Mouse (Mus musculus) hindbrain, embryonic 11.5 days (tissue): Measurements from ENCODE around the gene Setd5. TPM values are rescaled to one million over a fixed set of nuclear protein-coding genes. Genes with fewer than 3 reads are reported as not detected.
A peak's percentile ranks its signal among the peaks of the same experiment; 100 is the strongest.

Experiments used
- ATAC-seq: fragments of 200-750 bp; cut with Nextera tagmentation; 2 replicates; pipeline ENCODE4 v1.8.0; 2017; ENCODE audit warnings: mild to moderate bottlenecking, moderate TSS enrichment, moderate library complexity; ENCODE audit not compliant: low FRiP score
- DNase-seq: peaks from one replicate; pipeline ENCODE4 v3.0.0-alpha.2; 2015; ENCODE audit warnings: low spot score
- H3K27ac ChIP-seq: fragments of 300-500 bp; sonication (generic); 2 replicates; pipeline ENCODE4 v1.5.1; 2014; ENCODE audit warnings: mild to moderate bottlenecking, low read depth, low read length
- H3K27me3 ChIP-seq: fragments of 300-500 bp; sonication (generic); 2 replicates; pipeline ENCODE4 v1.6.1; 2014; ENCODE audit warnings: mild to moderate bottlenecking, low read length, moderate library complexity, mixed read lengths; ENCODE audit not compliant: control insufficient read depth, insufficient read depth
- H3K36me3 ChIP-seq: fragments of 300-500 bp; sonication (generic); 2 replicates; pipeline ENCODE4 v1.6.1; 2014; ENCODE audit warnings: mild to moderate bottlenecking, low read length, moderate library complexity, mixed read lengths; ENCODE audit not compliant: control insufficient read depth, insufficient read depth
- H3K4me1 ChIP-seq: fragments of 300-500 bp; sonication (generic); replicated peaks from 2 replicates; pipeline ENCODE4 v1.6.1; 2014; ENCODE audit warnings: low read length, mixed read lengths; ENCODE audit not compliant: control insufficient read depth, insufficient read depth
- H3K4me2 ChIP-seq: fragments of 300-500 bp; sonication (generic); replicated peaks from 2 replicates; pipeline ENCODE4 v1.6.1; 2014; ENCODE audit warnings: mild to moderate bottlenecking, low read depth, low read length
- H3K4me3 ChIP-seq: fragments of 300-500 bp; sonication (generic); 2 replicates; pipeline ENCODE4 v1.5.1; 2014; ENCODE audit warnings: low read depth, low read length
- H3K9ac ChIP-seq: fragments of 300-500 bp; sonication (generic); 2 replicates; pipeline ENCODE4 v1.6.1; 2014; ENCODE audit warnings: low read depth, low read length
- H3K9me3 ChIP-seq: fragments of 300-500 bp; sonication (generic); 2 replicates; pipeline ENCODE4 v1.6.1; 2016; ENCODE audit warnings: low read length; ENCODE audit not compliant: control insufficient read depth
- WGBS: fragments of 180-500 bp; shearing (Covaris S2); extraction: QIAGEN DNeasy Blood & Tissue Kit; methylation state at CpG from one replicate; pipeline ENCODE4 v1.1.7; 2014; 5-methylcytosine and 5-hydroxymethylcytosine counted together
- polyA plus RNA-seq: library from polyadenylated mRNA; unstranded; fragments of >200 nt; fragmentation: Nextera tagmentation; extraction: Ambion mirVana; gene quantifications from 2 replicates; pipeline ENCODE4 v1.2.1, GENCODE M21; 2014

The Setd5 gene
- polyA plus RNA-seq, 1 experiment from 2014 or later, result 91.1 TPM

DNA sequence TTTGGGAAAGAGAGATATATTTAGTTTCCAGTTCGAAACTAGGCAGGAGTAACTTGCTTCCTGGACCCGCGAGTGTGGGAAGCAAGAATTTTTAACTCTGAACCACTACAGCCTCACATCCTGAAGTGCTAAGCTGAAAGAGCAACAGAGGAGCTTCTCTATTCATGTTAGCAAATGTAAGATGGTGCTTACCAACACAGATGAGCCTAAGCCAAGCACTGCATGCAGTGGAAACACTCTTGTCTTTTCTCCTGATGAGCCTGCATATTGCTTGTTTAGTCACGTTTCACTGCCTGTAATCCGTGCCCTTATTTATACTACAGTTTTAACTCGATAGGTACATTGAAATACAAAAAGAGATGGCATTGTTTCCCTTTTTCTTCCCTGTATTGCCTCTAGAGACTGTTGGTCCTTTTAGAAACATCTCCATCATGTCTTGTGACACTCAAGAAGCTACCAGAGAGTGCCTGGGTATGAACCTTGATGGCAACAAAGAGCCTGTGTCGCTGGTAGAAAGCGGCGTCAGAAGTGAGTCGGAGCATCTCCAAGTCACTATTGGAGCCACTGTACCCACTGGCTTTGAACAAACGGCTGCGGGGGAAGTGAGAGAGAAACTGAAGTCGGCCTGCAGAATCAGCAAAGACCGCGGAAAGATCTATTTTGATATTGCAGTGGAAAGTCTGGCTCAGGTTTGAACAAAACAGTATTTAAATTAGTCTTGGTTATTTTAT is 30.0 kb upstream of the Setd5 start:
- no peak overlapping the region for H3K27ac ChIP-seq
- ATAC-seq (no peak), DNase-seq (no peak)
- H3K36me3 ChIP-seq, result no peaks in the 10 kb centered on the region
- 68% methylated on average over 15 of the region's 15 CpGs for WGBS
- no peaks in the 10 kb centered on the region for H3K27me3 ChIP-seq
- H3K9ac ChIP-seq, result peak overlapping the region; percentile 72
- peaks cover 5% of the 10 kb centered on the region; the same call in 1 of the 2 replicates for H3K4me1 ChIP-seq
- H3K4me2 ChIP-seq, result peak overlapping the region; percentile 84
- H3K9me3 ChIP-seq, result no peaks in the 10 kb centered on the region
- H3K4me3 ChIP-seq, result peak overlapping the region; percentile 77

- no peak overlapping the region for H3K4me2 ChIP-seq
- DNase-seq, result no peak
- no peak overlapping the region for H3K27ac ChIP-seq
- peaks cover 5% of the 10 kb centered on the region; the same call in 1 of the 2 replicates for H3K4me1 ChIP-seq
- no peak for ATAC-seq
- no peaks in the 10 kb centered on the region for H3K9me3 ChIP-seq
- no peak overlapping the region for H3K4me3 ChIP-seq
- H3K36me3 ChIP-seq, result no peaks in the 10 kb centered on the region
- 98% methylated on average over 2 of the region's 2 CpGs for WGBS
- H3K27me3 ChIP-seq, result no peaks in the 10 kb centered on the region
- H3K9ac ChIP-seq, result no peak overlapping the region
These were observed 28.8 kb upstream of the Setd5 start for GRCm38 (mm10) chr6:113048371-113048770.

GRCm38 (mm10) chr6:113049159-113049558 is 28.0 kb upstream of the Setd5 start:
- 92% methylated on average over 3 of the region's 3 CpGs for WGBS
- ATAC-seq (no peak), DNase-seq (no peak)
- H3K9ac ChIP-seq, result no peak overlapping the region
- H3K27me3 ChIP-seq, result no peaks in the 10 kb centered on the region
- H3K4me3 ChIP-seq, result no peak overlapping the region
- peaks cover 5% of the 10 kb centered on the region; the same call in 1 of the 2 replicates for H3K4me1 ChIP-seq
- no peaks in the 10 kb centered on the region for H3K9me3 ChIP-seq
- no peaks in the 10 kb centered on the region for H3K36me3 ChIP-seq
- H3K27ac ChIP-seq, result no peak overlapping the region
- H3K4me2 ChIP-seq, result no peak overlapping the region

DNA sequence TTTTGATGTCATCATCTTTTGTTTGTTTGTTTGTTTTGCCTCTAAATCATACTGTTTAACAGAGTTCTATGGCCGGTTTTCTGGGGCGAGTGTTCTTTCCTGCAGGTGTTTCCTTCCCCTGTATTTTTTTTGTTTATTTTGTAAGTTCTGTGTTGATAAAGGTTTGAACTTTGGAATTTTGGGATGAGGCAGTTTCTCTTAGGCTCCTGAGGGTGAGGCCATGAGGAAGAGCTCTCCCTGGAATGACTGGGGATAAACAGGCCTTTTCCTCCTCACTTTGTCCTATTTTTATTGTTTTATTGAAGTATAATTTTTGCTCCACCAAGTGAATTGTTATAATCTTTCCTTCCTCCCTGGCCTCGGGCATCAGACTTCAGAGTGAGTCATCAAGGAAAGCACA is 24.2 kb upstream of the Setd5 start:
- no peak overlapping the region for H3K4me2 ChIP-seq
- no peaks in the 10 kb centered on the region for H3K36me3 ChIP-seq
- no peaks in the 10 kb centered on the region for H3K4me1 ChIP-seq
- WGBS, result 84% methylated on average over 3 of the region's 3 CpGs
- no peak overlapping the region for H3K9ac ChIP-seq
- H3K9me3 ChIP-seq, result no peaks in the 10 kb centered on the region
- DNase-seq, result no peak
- H3K4me3 ChIP-seq, result no peak overlapping the region
- ATAC-seq, result no peak
- no peak overlapping the region for H3K27ac ChIP-seq
- H3K27me3 ChIP-seq, result no peaks in the 10 kb centered on the region

DNA sequence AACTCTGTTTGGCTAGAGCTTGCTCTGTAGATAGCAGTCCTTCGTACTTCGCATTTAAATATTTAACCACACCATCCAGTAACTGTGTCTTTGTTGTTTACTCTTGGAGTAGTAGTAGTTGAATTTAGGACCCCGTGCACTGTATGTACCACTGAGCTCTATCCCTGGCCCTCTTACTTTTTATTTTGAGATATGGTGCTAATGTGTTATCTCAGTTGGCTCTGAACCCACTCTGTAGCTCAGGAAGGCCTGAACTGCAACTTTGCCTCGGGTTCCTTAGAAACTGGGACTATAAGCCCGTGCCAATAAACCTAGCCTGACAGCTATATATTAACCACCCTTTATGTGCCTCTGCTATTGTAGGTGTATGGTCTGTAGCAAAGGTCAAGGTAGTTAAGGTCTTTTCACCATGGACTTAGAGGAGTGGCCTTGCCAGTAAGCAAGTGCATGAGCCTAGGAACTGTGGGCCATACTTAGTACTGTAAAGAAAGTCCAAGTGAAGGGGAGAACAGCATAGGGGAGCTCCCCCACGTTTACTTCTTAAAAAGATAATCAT is 22.5 kb upstream of the Setd5 start:
- WGBS, result 91% methylated on average over 6 of the region's 6 CpGs
- no peak overlapping the region for H3K4me2 ChIP-seq
- no peaks in the 10 kb centered on the region for H3K36me3 ChIP-seq
- H3K27me3 ChIP-seq, result no peaks in the 10 kb centered on the region
- H3K4me1 ChIP-seq, result no peaks in the 10 kb centered on the region
- no peak overlapping the region for H3K27ac ChIP-seq
- no peak overlapping the region for H3K9ac ChIP-seq
- DNase-seq (no peak), ATAC-seq (no peak)
- no peaks in the 10 kb centered on the region for H3K9me3 ChIP-seq
- no peak overlapping the region for H3K4me3 ChIP-seq

DNA sequence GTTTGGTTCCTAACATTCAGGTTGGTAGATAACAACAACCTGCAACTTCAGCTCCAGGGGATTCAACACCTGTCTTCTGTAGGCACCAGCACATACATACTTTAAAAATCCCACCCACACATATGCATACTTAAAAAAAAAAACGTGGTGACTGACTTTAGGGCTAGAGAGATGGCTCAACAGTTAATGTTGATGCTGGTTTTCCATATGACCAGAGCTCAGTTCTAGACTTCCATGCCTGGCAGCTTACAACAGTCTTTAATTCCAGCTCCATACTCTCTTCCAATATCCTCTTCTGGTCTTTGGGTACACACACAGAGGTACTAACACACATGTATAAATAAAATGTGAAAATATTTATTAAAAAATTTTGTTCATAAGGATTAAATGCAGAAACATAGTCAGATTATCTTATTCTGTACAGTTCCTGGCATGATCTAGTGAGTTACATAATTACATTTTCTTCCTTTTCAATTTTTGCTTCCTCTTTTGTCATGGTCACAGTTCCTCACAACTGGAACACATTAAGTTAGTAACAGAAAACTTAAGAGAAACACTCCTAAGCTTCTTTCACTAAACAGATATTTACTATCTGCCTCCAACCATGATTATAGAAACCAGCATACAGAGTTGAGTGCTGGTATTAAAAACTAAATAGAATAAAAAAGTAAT is 16.1 kb upstream of the Setd5 start:
- H3K9me3 ChIP-seq, result no peaks in the 10 kb centered on the region
- no peaks in the 10 kb centered on the region for H3K27me3 ChIP-seq
- ATAC-seq, result no peak
- WGBS, result 81% methylated on average over 1 of the region's 1 CpGs
- H3K4me2 ChIP-seq, result no peak overlapping the region
- no peak overlapping the region for H3K27ac ChIP-seq
- no peak overlapping the region for H3K4me3 ChIP-seq
- DNase-seq, result no peak
- H3K4me1 ChIP-seq, result no peaks in the 10 kb centered on the region
- H3K36me3 ChIP-seq, result peaks cover 5% of the 10 kb centered on the region; the same call in 1 of the 2 replicates
- H3K9ac ChIP-seq, result no peak overlapping the region

DNA sequence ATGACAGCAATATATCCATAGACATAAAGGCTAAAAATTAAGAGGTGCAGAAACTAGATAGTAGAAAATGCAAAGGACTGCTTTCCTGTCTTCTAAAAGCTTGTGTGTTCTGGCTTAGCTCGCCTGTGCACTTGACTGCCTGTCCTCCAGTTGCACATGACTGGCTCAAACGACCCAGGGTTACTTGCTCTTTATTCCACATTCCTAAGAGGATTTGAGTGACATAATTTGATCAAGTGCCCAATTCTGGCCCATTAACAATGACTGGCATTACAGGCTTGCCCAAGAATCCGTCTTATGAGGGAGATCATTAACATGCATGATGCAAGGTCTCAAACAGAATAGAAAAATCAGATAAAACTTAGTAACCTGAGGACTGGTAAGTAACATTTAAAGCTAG is 14.9 kb upstream of the Setd5 start:
- ATAC-seq (no peak), DNase-seq (no peak)
- Histone ChIP-seq H3K9ac (no peak overlapping the region), H3K9me3 (no peaks in the 10 kb centered on the region), H3K27ac (no peak overlapping the region), H3K4me1 (no peaks in the 10 kb centered on the region), H3K36me3 (peaks cover 5% of the 10 kb centered on the region; the same call in 1 of the 2 replicates), H3K4me2 (no peak overlapping the region), H3K27me3 (no peaks in the 10 kb centered on the region), H3K4me3 (no peak overlapping the region)
- 80% methylated on average over 3 of the region's 3 CpGs for WGBS

- no peak overlapping the region for H3K9ac ChIP-seq
- H3K36me3 ChIP-seq, result peaks cover 5% of the 10 kb centered on the region; the same call in 1 of the 2 replicates
- no peak overlapping the region for H3K27ac ChIP-seq
- WGBS, result 90% methylated on average over 10 of the region's 10 CpGs
- DNase-seq (no peak), ATAC-seq (no peak)
- no peaks in the 10 kb centered on the region for H3K9me3 ChIP-seq
- no peak overlapping the region for H3K4me3 ChIP-seq
- H3K27me3 ChIP-seq, result no peaks in the 10 kb centered on the region
- no peak overlapping the region for H3K4me2 ChIP-seq
- no peaks in the 10 kb centered on the region for H3K4me1 ChIP-seq
These were observed 13.8 kb upstream of the Setd5 start for GRCm38 (mm10) chr6:113063363-113063762.
